Mouse (Mus musculus) right cerebral cortex, postnatal 14 days (tissue): ENCODE results near the gene Ctnnbip1.

Experiments
- DNase-seq: peaks from one replicate; pipeline ENCODE4 v3.0.0; 2022

Ctnnbip1 gene

GRCm38 (mm10) chr4:149517868-149518340 is at the start of gene Ctnnbip1:
Gene Ctnnbip1 (plus strand): TSS chr4:149518236.
- peak; percentile 92 for DNase-seq

- no peak for DNase-seq
Measured at GRCm38 (mm10) chr4:149469557-149469956, 48.5 kb upstream of the Ctnnbip1 start.

DNA sequence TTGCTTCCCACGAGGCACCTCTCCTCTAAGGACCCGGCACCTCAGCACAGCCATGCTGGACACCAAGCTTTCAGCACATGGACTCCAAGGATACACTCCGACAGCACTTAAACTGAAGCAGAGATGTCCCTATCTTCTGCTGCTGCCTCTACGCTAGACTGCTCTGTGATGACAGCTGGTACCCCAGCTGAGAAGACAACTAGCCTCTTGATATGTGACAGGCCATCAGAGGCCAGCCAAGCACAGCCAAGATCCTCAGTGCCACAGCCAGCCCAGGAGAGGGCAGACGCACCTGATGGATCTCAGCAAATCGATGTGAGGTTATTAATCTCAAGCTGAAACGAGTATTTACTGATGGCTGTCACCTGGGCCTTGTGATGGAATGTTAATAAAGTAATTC is 42.9 kb upstream of the Ctnnbip1 start:
- DNase-seq, result no peak

- no peak for DNase-seq
Measured at GRCm38 (mm10) chr4:149477078-149477477, 41.0 kb upstream of the Ctnnbip1 start, which contains the start of gene Tmem274. Gene Tmem274 (plus strand): TSS chr4:149477378.

DNA sequence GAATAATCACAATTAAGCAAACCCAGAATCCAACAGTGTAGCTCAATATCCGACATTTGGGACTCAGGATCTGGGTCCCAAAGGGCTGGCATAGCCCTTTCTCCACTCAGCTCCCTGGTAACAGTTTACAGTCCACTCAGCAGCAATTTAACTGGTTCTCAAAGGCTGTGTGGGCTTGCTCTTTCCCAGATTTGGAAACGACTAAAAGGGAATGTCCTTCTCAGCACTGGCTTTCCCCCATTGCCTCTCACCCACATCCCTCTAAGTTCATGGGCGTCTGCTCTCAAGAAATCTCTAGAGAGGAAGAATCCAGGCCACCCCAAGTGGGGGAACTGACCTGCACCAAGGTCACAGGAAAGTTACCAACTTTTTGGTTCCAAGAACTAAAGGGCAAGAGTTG is 33.5 kb upstream of the Ctnnbip1 start:
- no peak for DNase-seq

DNA sequence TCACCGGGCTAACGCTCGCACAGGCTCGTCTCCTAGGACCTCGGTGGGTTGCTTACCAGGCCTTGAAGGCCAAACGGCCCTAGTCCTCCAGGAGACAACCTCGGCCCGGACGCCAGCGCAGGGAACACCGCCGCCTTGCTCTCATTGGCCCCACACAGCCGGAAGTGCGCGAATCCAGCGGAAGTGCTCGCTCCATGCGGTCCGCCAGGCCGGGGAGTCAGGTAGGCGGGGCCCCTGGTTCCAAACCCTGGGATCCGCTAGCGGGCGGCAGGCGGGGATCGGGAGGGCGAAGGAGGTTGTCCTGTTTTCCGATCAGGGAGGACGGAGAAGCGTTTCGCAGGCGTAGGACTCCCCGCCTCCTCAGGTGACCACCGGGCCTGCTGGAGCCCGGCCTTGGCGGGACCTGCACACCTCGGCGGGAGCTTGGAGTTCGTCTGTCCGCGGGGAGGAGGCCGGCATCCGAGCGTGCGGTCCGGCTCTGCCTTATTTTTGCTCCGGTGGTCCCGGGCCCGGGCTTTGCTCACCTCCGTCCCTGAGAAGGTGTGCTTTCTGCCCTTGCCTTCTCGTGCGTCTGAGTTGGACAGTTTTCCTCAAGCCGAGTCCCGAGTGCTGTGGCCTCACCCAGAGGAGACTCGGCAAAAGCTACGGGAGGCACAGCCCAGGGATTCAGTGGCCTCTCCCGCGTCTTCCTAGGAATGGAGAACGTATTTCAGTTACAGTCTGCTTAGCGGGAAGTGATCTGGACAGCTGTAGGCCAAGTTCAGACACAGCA is 32.8 kb upstream of the Ctnnbip1 start, which contains the start of the genes Nmnat1 and Lzic:
Nmnat1 (minus strand) TSS at position 150 of the 772 bp plus-strand sequence.
Lzic (plus strand) TSS at position 177 of the 772 bp plus-strand sequence.
- peak; percentile 95 for DNase-seq

GRCm38 (mm10) chr4:149485825-149486206 is 32.2 kb upstream of the Ctnnbip1 start:
- DNase-seq, result no peak

DNA sequence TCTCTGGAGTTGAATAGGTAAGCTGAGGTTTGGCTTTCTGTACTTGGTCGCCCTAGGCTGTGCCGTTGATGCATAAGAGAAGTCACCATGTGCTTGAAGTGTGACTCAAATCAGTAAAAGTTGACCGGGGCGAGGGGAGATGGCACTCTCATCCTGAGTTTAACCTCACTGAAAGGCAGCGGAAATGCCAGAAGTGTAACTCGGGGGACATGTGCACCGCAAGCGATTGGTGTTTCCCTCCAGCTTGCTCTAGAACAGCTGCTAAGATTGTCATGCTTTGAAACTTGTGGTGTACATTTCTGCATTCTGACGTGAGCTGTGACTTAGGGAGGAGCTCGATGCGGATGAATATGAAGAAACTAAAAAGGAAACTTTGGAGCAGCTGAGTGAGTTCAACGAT is 30.3 kb upstream of the Ctnnbip1 start:
- DNase-seq, result no peak

- no peak for DNase-seq
Measured at GRCm38 (mm10) chr4:149489415-149490240, 28.4 kb upstream of the Ctnnbip1 start.

GRCm38 (mm10) chr4:149491151-149491550 is 26.9 kb upstream of the Ctnnbip1 start:
- DNase-seq, result no peak

DNA sequence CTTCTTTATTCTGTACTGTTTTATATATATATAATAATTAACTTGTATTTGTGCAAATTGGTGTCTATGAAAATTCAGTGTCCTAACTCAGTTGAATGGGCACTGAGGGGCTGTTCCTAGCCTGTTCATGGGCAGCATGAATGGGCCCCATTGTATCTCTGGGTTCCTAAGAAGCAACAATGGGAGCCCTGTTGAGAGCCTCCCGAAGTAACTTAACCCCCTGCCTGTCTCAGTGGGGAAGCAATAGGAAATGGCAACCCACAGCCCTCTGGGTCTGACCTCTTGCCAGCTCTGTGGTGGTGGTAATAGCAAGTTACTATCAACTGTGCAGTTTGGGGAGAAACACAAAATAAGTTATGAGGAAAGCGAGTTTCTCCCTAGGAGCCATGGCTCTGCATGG is 21.4 kb upstream of the Ctnnbip1 start:
- DNase-seq, result no peak

- DNase-seq, result no peak
Measured at GRCm38 (mm10) chr4:149498901-149499300, 19.1 kb upstream of the Ctnnbip1 start.

- DNase-seq, result no peak
Measured at GRCm38 (mm10) chr4:149499790-149500189, 18.2 kb upstream of the Ctnnbip1 start.

- DNase-seq, result no peak
Measured at GRCm38 (mm10) chr4:149504363-149504762, 13.7 kb upstream of the Ctnnbip1 start.

DNA sequence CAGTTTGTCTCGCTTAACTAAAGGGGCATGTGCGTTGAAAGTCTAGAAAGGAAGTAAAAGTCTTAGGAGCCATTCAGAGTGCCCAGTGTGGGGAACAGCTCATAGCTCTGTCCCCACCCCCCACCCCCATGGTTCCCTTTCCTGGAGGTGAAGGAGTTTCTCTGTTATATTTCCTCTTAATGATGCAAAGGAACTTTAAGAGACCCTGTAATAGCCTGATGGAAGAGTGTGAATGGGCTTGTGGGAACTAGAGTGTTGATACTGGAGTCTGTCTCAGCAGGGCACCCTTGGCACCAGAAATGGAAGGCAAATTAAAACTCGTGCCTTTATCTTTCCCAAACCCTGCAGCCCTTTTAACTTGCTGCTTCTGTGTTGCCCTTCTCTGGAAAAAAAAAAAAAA is 13.2 kb upstream of the Ctnnbip1 start:
- DNase-seq, result no peak

GRCm38 (mm10) chr4:149505261-149505967 is 12.6 kb upstream of the Ctnnbip1 start:
- DNase-seq, result no peak

GRCm38 (mm10) chr4:149506904-149507303 is 11.1 kb upstream of the Ctnnbip1 start:
- DNase-seq, result no peak

GRCm38 (mm10) chr4:149511221-149511646 is 6.8 kb upstream of the Ctnnbip1 start:
- DNase-seq, result no peak

GRCm38 (mm10) chr4:149512072-149512471 is 6.0 kb upstream of the Ctnnbip1 start:
- DNase-seq, result no peak

GRCm38 (mm10) chr4:149515706-149516105 is 2.3 kb upstream of the Ctnnbip1 start:
- no peak for DNase-seq

GRCm38 (mm10) chr4:149518351-149519220 is 550 bp downstream of the Ctnnbip1 start:
- no peak for DNase-seq

DNA sequence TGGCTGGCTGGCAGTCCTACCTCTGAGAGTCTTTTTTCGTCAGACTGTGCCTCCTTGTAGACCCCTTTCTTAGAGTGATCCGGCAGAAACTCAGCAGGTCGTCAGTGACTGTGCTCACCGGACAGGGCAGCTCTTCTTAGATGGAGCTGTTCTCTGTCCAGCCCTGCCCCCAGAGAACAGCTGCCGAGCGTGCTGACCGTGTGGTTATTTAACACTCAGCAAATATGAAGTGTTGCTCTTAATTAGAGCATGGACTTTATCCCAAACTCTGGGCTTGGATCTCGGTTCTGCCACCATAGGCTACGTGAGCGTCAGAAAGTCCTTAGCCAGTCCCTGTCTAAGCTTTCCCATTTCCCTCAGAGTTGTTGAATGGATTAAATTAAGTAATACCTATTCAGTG is 3.2 kb downstream of the Ctnnbip1 start:
- DNase-seq, result no peak
